ENCODE assay signal across 7 mouse cellular contexts in the genomic region with DNA sequence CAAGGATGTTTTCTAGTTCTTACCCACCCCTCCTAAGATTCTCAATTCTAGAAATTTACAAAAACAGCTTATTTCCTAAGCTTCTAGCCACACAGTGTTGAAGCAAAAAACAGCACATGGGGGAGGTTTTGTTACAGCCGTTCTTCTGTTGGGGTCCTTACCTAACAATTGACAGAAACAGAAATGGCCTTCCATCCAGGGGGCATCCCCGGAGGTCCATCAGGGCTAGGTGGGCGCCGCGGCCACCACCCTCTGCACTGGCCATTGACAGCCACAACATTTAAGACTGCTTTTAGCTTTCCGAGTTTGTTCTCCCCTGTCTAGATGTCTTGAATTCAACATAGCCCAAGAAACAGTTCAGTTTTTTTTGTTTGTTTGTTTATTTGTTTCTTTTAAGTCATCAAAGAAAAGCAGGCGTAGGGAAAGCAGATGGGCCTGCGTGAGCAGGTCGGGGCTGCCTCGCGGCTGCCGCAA.
A peak's percentile ranks its signal among the peaks of the same experiment; 100 is the strongest.
DNase-seq lines count a peak whose midpoint lies in the region; ATAC-seq and TF ChIP-seq lines count a peak whose summit lies in the region.

No protein-coding gene starts in this region.

- H3K4me3 ChIP-seq in lung, embryonic 14.5 days (ENCODE audit: low read depth, low read length), result peak overlapping the region; percentile 45; the same call in 1 of the 2 replicates
- peak overlapping the region; percentile 59 for H3K4me3 ChIP-seq in forebrain, embryonic 15.5 days
- H3K4me3 ChIP-seq in limb, embryonic 14.5 days (replicated peaks; ENCODE audit: low read length), result peak overlapping the region; percentile 48; the same call in 1 of the 2 replicates
- 0 out of 2 replicates have a peak overlapping the region, but pooled peaks have one; percentile 48 for H3K4me3 ChIP-seq in stomach, embryonic 16.5 days (replicated peaks; ENCODE audit: low read length)

- no peak overlapping the region for H3K9ac ChIP-seq in lung, embryonic 14.5 days
- H3K9ac ChIP-seq in forebrain, embryonic 15.5 days (replicated peaks), result peak overlapping the region; percentile 85
- no peak overlapping the region for H3K9ac ChIP-seq in limb, embryonic 14.5 days (ENCODE audit: low read depth, low read length, severe bottlenecking)
- H3K9ac ChIP-seq in stomach, embryonic 16.5 days (ENCODE audit: low read length), result no peak overlapping the region

- DNase-seq in lung, embryonic 14.5 days, result no peak
- DNase-seq in lung, postnatal 10 days, result no peak
- no peak for DNase-seq in limb, embryonic 14.5 days (ENCODE audit: low spot score)
- no peak for DNase-seq in urinary bladder, postnatal 14 days (ENCODE audit: low spot score)

- no peaks in the 10 kb centered on the region for H3K9me3 ChIP-seq in lung, embryonic 14.5 days (ENCODE audit: low read depth, low read length)
- H3K9me3 ChIP-seq in forebrain, embryonic 15.5 days, result no peaks in the 10 kb centered on the region
- H3K9me3 ChIP-seq in limb, embryonic 14.5 days (ENCODE audit: control insufficient read depth, low read length), result no peaks in the 10 kb centered on the region
- no peaks in the 10 kb centered on the region for H3K9me3 ChIP-seq in stomach, embryonic 16.5 days (replicated peaks; ENCODE audit: control insufficient read depth, low read length)

- no peak for TF ChIP-seq CTCF in lung, embryonic 14.5 days (IDR thresholded peaks at IDR 0.05; ENCODE audit: low read depth)

- no peak for ATAC-seq in lung, embryonic 14.5 days (ENCODE audit: insufficient read depth)
- ATAC-seq in forebrain, embryonic 15.5 days (replicated peaks), result no peak
- ATAC-seq in limb, embryonic 14.5 days (ENCODE audit: low FRiP score, low read depth), result no peak
- ATAC-seq in stomach, embryonic 16.5 days (ENCODE audit: insufficient read depth, low FRiP score), result no peak
- ATAC-seq in megakaryocyte progenitor cell, adult 5-6 weeks (replicated peaks; ENCODE audit: poor library complexity), result no peak

- H3K4me1 ChIP-seq in lung, embryonic 14.5 days (ENCODE audit: insufficient read depth), result no peaks in the 10 kb centered on the region
- H3K4me1 ChIP-seq in forebrain, embryonic 15.5 days, result peaks cover 42% of the 10 kb centered on the region
- H3K4me1 ChIP-seq in limb, embryonic 14.5 days (ENCODE audit: control insufficient read depth, insufficient read depth, low read length), result peaks cover 10% of the 10 kb centered on the region
- peaks cover 17% of the 10 kb centered on the region for H3K4me1 ChIP-seq in stomach, embryonic 16.5 days (ENCODE audit: control insufficient read depth, insufficient read depth, low read length)

- H3K36me3 ChIP-seq in lung, embryonic 14.5 days (ENCODE audit: insufficient read depth), result no peaks in the 10 kb centered on the region
- H3K36me3 ChIP-seq in forebrain, embryonic 15.5 days, result no peaks in the 10 kb centered on the region
- no peaks in the 10 kb centered on the region for H3K36me3 ChIP-seq in limb, embryonic 14.5 days (ENCODE audit: control insufficient read depth, insufficient read depth, low read length)
- H3K36me3 ChIP-seq in stomach, embryonic 16.5 days (ENCODE audit: control insufficient read depth, insufficient read depth, low read length), result no peaks in the 10 kb centered on the region

- no peak overlapping the region for H3K27ac ChIP-seq in lung, embryonic 14.5 days (ENCODE audit: low read depth)
- H3K27ac ChIP-seq in forebrain, embryonic 15.5 days (replicated peaks), result peak overlapping the region; percentile 99
- H3K27ac ChIP-seq in limb, embryonic 14.5 days (replicated peaks; ENCODE audit: low read depth, low read length), result no peak overlapping the region
- no peak overlapping the region for H3K27ac ChIP-seq in stomach, embryonic 16.5 days (ENCODE audit: low read length)

- H3K4me2 ChIP-seq in lung, embryonic 14.5 days, result peak overlapping the region; percentile 75
- H3K4me2 ChIP-seq in forebrain, embryonic 15.5 days (replicated peaks), result peak overlapping the region; percentile 95
- peak overlapping the region; percentile 82; the same call in 1 of the 2 replicates for H3K4me2 ChIP-seq in limb, embryonic 14.5 days (replicated peaks; ENCODE audit: low read depth, low read length, severe bottlenecking)
- H3K4me2 ChIP-seq in stomach, embryonic 16.5 days (ENCODE audit: low read depth, low read length), result peak overlapping the region; percentile 82; the same call in 1 of the 2 replicates

- no peak for TF ChIP-seq POLR2A in limb, embryonic 14.5 days (IDR thresholded peaks at IDR 0.05; ENCODE audit: borderline replicate concordance, extremely low read depth, insufficient read depth, insufficient read length)

- H3K27me3 ChIP-seq in lung, embryonic 14.5 days (ENCODE audit: insufficient read depth, low read length), result peaks cover 90% of the 10 kb centered on the region
- H3K27me3 ChIP-seq in forebrain, embryonic 15.5 days, result no peaks in the 10 kb centered on the region
- H3K27me3 ChIP-seq in limb, embryonic 14.5 days (ENCODE audit: control insufficient read depth, insufficient read depth, low read length), result peaks cover 85% of the 10 kb centered on the region
- H3K27me3 ChIP-seq in stomach, embryonic 16.5 days (ENCODE audit: control insufficient read depth, insufficient read depth, low read length), result peaks cover 72% of the 10 kb centered on the region

- 5% methylated on average over 12 of the region's 12 CpGs for WGBS in lung, embryonic 14.5 days
- WGBS in forebrain, embryonic 15.5 days, result 8% methylated on average over 12 of the region's 12 CpGs
- WGBS in limb, embryonic 14.5 days, result 8% methylated on average over 12 of the region's 12 CpGs
- 7% methylated on average over 12 of the region's 12 CpGs for WGBS in stomach, embryonic 16.5 days
